Mouse (Mus musculus): Measurements from ENCODE around the gene Mrpl37.
A peak's percentile ranks its signal among the peaks of the same experiment; 100 is the strongest.

The Mrpl37 gene

DNA sequence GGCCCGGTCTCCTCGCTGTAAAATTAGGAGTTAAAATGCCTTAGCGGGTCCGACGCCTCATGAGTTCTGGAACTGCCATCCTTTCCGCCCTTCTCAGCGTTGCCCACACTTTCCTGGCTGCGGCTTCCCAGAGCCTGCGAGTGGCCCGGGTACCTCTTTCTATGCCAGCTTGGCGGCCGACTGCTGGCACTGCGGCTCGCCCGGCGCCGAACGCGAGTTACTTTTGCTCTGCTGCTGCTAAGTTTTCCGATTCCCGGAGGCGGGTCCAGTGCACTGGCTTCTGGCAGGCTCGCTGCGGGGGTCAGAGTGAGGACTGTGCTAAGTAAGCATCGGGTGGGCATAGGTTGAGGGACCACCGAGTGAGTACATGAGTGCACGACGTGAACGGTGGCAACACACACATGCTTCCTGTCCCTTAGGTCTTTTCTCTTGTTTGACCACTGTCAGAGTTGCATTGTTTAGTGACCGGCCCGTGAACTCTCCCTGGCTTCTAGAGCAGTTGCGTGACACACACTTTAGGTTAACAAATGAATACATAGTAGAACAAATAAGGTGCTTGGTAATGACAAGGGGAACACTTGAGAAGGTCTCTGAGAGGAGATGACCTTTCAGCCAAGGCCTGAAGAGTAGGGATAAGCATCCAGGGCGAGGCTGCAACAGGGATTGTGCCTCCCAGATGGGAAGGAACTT, 628 bp upstream of the Mrpl37 start:
- no peak for DNase-seq (ENCODE audit: low spot score in 2 of 2)

- DNase-seq (ENCODE audit: low spot score in 2 of 2): no peak
Observed at GRCm38 (mm10) chr4:107064394-107065098, 2.1 kb downstream of the Mrpl37 start.

DNA sequence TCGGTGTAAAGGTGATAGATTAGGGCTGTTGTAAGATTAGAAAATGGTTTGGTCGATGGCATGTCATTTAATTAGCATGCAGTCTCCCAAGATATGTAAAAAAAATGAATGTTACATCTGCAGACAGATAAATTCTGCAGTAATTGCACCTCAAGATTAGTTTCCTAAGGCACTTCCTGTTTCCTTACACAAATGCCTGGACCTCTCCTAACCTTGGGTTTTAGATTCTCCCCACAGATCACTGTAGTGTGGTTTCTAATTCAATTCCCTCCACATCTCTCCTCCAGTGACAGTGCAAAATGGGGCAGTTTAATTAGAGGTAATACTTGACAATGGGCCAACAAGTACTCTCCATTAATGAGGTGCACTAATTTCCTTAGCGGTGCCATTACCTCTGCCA, 3.5 kb downstream of the Mrpl37 start:
- DNase-seq (ENCODE audit: low spot score in 2 of 2): no peak

DNA sequence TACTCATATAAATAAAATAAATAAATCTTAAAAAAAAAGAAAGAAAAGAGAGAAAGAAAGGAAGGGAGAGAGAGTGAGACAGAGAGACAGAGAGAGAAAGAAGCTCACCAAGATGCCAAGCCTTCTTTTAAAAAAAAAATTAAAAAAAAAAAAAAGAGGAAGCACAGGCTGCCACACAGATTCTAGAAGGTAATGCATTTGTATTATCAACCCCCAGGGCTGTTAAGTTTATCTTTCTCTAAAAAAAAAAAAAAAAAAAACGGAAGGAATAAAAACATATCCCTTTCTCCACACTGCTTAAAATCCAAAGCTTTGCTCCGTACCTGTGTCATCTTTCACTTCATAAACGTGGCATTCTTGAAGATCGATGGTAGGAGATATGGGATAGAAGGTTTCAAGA, 5.1 kb downstream of the Mrpl37 start:
- no peak for DNase-seq (ENCODE audit: low spot score in 2 of 2)

DNA sequence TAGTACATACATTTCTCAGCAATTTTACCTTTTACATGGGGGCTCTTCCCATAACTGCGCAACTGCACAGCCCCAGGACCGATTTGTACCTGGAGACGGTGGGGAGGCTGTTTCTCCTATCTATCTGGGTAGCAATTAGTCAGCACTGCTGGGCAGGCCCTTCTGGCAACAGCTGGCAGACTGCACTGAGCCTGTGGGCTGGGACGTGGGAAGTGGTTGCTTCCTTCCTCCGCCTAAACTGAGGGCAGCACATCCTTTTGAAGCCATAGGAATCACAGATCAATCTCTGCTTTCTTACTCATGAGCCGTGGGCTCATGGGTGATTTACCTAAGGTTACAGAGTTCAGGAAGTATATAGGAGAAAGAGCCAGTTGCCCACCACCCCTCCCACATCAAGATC, 7.9 kb downstream of the Mrpl37 start:
- DNase-seq (ENCODE audit: low spot score in 2 of 2): no peak

- no peak for DNase-seq (ENCODE audit: low spot score in 2 of 2)
Observed at GRCm38 (mm10) chr4:107058346-107058745, 8.3 kb downstream of the Mrpl37 start.

DNA sequence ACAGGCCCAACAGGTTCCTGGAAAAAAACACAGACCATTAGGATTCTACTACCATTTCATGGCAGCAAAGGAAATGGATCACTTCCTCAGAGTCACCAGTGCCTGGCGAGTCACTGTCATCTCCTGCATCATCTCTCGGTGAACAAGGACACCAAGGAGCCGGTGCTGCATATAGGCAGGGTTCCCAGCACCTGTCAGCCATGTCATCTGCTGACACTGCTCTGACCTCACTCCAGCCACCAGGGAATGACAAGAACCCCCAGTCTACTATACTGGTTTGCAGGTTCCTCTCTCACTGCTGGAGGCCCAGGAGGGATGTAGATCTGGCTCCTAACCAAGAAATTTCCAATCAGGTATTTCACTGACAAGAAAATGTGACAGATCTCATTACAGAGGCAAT, 10.6 kb downstream of the Mrpl37 start:
- no peak for DNase-seq (ENCODE audit: low spot score in 2 of 2)

DNA sequence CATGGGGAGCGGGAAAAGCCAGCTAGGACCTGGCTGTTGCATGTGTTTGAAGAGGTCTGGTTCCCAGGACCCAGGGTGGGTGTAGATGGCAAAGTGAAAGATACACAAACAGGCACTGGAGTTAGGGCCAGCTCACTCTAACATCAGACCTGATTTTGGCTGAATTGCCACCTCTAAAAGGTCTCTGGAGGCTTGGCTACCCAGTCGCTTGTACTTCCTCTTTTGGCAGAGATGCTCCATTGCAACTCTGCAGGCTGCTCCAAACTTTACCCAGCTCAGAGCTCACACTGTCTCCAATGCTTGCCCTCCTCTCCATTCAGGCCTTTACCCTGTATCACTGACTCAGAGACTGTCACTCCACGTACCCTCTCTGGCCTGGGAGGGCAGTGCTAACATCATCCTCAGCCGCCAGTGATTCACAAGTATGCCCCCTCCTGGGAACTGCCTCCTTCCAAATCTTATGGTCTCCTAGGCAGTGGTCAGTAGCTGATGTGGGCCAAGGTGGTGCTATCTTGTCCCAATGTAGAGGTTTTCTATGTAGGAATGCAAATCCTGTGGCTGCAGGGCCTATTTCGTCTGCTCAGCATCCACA, 13.6 kb downstream of the Mrpl37 start:
- DNase-seq (ENCODE audit: low spot score in 2 of 2): no peak

DNA sequence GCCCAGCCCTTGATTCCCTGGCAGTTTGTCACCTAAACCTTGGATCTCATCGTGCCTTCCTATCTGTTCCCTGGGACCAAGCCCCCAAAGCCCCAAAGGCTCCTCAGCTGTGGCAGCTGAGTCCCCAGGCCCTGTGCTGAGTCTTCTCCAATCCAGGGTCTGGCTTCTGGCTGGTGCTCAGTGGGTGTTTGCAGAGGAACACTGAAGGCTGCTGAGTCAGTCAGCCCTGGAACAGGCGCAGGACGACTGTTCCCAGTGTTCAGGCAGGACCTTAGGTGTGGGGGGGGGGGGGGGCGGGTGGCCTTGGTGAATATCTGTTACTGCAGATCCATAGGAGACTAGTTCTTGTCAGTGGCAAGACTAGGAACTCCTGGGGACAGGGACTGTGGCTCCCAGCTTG, 14.8 kb downstream of the Mrpl37 start:
- DNase-seq (ENCODE audit: low spot score in 2 of 2): no peak

DNA sequence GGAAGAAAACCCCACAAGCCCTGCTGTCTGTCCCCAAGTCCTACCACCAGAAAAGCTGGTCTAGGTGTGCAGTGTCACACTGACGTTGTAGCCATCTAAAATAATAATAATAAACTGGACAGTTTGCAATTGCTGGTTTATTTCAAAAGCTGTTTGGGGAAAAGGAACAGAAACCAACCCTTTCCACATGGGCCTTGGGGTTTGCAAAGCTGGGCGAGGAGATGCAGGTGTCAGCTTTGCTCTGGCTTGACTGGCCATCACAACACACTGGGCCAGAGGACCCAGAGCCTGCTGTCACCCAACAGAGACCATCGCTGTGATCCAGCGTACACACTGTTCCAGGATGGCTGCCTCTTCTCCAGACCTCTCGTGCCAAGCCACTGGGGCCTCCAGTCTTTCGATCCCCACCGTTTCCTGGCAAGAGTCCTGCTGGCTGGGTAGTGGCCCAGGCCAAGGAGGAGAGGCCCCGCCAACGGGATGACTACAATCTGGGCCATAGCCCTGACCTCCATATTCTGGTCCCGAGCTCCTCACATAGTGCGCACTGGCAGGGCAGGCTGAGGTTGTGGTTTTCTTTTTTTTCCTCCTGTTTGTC, 18.0 kb downstream of the Mrpl37 start:
- peak; percentile 36 to 51 for DNase-seq (ENCODE audit: low spot score in 2 of 2)

DNA sequence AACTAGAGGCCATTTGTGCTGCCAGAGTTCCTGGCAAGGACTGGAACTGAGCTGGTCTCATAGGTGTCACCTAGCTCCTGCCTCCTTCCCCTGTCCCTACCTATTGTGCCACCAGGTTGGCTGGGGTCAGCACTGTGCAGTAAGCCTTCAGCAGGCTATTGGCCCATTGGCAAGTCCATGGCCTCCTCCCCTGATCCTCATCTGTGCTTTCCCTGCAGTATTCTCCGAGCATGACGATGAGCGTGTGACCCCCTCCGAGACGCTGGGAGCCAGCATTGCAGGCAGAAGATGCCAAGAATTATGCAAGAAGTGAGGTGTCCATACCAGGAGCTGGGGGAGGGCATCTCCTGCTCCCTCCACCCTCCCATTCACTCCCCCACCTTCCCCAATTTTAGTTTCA, 18.9 kb downstream of the Mrpl37 start:
- DNase-seq (ENCODE audit: low spot score in 2 of 2): no peak

DNA sequence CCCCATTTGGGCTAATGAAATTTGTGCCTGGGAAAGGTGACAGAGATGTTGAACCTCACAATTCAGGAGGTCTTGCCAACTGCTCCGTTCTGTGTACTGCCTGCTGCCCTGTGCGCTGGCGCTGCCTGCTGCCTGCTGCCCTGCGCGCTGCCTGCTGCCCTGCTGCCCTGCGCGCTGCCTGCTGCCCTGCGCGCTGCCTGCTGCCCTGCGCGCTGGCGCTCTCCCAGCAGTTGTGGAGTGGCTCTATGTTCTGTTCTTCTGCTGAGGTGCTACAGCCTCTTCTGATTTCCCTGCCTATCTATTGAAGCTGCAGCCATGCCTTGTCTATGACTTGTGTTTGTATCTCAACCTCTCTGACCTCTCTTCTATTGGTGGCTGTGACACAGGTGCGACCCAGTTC, 21.5 kb downstream of the Mrpl37 start:
- no peak for DNase-seq (ENCODE audit: low spot score in 2 of 2)

DNA sequence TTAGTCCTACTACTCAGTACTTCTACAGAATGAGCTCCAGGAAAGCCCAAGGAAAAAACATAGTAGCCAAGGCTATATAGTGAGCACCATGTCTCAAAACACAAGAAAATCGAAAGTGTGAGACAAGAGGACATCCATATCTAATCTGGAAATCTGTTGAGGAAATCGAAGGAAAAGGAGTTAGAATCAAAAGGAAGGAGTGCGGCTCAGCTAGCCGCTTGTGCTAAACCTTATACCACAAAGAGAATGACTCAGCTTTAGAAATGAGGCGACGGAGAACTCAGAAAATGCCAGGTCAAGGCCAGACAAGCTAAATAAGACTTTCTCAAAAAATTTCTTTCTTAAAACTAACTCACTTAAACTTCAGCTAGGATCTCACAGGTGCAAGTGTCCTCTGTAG, 24.4 kb downstream of the Mrpl37 start:
- DNase-seq (ENCODE audit: low spot score in 2 of 2): no peak

DNA sequence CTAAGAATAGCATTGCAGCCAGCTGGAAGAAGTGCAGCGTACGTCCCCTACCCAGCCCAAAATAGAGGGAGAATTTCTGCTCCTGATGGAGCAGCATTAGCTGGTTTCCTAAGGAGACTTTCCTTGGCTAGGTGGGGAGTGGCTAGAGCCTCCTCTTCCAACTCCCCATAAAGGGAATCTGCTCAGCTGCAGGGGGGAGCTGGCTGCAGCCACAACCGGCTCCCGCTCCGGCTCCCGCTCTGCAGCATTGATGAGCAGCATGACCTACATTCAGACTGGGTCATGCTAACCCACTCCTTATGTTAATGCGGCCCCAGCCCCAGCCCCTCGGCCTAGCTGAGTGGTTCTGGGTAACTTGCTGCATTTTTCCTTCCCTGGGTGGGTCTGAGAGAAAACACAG, 27.4 kb downstream of the Mrpl37 start:
- DNase-seq (ENCODE audit: low spot score in 2 of 2): no peak

DNA sequence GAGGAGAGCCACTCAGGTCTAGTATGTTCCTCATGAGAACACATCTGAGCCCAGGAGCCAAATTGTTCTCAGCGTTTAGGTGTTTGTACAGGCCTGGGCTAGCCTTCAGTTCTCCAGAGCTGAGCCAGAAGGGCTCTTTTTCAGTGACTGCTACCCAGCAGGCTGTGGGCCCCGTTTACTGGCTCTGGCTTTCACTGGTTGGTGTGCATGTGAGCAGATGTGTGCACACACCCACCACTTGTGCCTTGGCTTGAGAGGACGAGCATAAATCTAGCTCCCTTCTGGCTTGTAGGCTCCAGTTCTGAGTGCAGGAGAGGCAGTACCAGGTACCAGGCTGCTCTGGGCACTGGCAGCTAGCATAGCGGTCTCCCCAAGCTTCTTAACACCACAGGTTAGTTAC, 28.4 kb downstream of the Mrpl37 start:
- no peak for DNase-seq (ENCODE audit: low spot score in 2 of 2)

DNA sequence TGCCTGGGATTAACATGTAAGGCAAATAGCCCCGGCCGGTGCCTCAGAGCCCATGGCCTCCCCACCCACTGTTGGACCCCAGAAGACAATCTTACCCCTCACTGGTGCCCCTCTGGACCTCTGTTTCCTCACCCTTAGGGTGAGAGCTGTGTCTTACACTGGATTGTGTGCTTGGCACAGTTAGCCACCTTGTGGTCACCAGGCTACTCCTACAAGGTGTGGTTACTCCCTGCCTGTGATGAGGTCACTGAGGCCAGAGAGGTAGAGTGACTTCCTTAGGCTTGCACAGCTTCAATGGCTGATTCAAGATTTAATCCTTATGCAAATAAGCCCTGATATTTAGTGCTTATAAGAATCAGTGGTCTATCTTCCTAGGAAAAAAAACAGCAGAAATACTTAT, 29.7 kb downstream of the Mrpl37 start:
- no peak for DNase-seq (ENCODE audit: low spot score in 2 of 2)

GRCm38 (mm10) chr4:107035689-107036088, 31.0 kb downstream of the Mrpl37 start:
- no peak for DNase-seq (ENCODE audit: low spot score in 2 of 2)

DNA sequence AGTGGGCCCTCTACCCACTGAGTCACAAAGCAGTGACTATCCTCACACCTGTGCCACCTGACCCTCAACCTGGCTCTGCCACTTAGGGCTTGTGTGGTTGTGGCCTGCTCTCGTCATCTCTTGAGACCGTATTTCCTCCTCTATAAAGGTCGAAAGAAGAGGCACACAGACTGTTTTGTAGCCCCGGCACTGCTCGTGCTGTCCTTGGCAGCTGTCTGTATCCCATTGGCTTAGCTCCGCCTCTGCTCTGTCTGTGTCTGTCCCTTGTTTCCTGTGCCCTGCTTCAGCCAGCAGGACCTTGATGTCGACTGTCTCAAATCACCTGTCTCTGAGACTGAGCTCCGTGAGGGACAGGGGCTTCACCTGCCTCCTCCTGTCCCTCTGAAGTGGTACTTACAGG, 40.2 kb downstream of the Mrpl37 start:
- DNase-seq (ENCODE audit: low spot score in 2 of 2): no peak

GRCm38 (mm10) chr4:107025369-107025768, 41.3 kb downstream of the Mrpl37 start:
- DNase-seq (ENCODE audit: low spot score in 2 of 2): no peak

GRCm38 (mm10) chr4:107024899-107025298, 41.8 kb downstream of the Mrpl37 start:
- DNase-seq (ENCODE audit: low spot score in 2 of 2): no peak

DNA sequence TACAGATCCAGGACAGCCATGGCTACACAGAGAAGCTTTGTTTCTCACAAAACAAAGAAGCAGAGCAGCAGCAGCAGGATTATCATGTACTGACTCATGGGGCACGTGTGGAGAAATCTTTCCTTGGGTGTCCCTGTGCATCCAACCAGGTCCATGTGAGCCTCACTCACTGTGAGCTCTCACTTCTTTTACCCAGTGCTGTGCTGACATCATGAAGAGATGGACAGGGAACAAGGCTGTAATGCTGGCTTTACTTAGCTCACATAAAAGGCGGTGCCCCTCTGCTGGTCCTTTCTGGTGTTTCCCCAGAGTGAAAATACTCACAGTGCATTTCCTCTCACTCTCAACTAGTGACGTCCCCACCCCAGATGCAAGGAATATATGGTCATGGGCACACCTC, 45.2 kb downstream of the Mrpl37 start:
- DNase-seq (ENCODE audit: low spot score in 2 of 2): no peak

DNA sequence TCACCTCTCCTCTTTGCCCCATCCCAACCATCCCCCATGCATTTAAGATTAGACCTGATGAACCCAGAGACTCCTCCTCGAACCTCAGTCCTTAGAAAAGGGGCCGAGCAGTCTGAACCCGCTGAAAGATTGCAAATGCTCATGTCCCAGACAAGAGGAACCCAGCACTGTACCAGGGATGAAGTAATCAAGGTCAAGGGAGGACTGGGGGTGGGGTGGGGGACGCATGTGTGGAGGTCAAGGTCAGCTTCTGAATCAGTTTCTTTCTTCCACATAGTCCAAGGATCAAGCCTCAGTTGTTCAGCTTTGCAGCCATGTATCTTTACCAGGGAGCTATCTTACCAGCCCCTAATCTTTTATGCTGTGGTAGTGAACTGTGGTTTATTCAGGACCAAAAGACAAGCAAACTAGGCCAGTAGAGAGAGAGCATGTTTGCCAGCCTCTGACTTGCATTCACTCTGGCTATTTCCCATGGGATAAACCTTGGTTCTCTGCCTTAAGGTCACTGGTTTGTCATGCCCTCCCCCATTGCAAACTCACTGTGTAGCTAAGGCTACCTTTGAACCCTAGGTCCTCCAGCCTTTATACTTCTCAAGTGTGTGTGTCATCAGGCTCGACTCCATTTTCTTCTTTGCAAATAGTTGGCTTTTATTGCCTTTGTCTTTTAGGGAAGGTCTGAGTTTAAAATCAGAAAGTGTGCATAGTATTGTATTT, 46.2 kb downstream of the Mrpl37 start:
- DNase-seq (ENCODE audit: low spot score in 2 of 2): no peak
